In the genomic region with DNA sequence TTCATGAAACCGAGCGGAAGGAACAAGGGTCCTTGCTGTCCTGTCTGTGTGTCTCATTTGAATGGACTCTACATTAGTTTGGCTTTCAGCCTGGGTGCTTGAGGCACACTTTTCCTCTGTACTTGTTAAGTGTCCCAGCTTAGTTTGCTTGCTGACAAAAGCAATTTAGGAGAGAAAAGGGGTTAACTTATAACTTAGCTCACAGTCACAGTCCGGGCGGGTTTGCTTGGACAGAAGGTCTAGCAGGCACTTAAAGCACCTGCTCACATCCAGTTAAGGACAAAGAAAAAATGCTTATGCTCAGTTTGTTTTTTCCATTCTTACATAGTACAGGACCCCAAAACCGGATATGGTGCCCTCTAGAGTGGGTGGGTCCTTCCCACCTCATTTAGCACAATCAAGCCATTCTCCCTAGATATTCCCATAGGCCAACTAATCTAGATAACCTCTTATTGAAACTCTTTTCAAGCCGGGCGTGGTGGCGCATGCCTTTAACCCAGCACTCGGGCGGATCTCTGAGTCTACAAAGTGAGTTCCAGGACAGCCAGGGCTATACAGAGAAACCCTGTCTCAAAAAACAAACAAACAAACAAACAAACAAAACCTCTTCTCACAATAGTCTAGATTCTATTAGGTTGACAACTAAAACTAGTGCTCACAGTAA, we compare ENCODE assay signal across 11 mouse cellular contexts. TPM values are rescaled to one million over a fixed set of nuclear protein-coding genes. Genes with fewer than 3 reads are reported as not detected.
A peak's percentile ranks its signal among the peaks of the same experiment; 100 is the strongest.
DNase-seq lines count a peak whose midpoint lies in the region; ATAC-seq and TF ChIP-seq lines count a peak whose summit lies in the region.
"Had no signal": no experiment of that assay in that cellular context is flagged by ENCODE, and none has a peak within 500 bp of the region (broad histone marks: within the 10 kb centered on the region; RNA-seq: fewer than 3 reads in every experiment).

No protein-coding gene starts in this region.

- H3K4me3 ChIP-seq in forebrain, embryonic 13.5 days, result no peak overlapping the region
- H3K4me3 ChIP-seq in forebrain, embryonic 15.5 days, result no peak overlapping the region
- H3K4me3 ChIP-seq in intestine, embryonic 14.5 days (ENCODE audit: low read depth, low read length), result no peak overlapping the region
- H3K4me3 ChIP-seq in intestine, postnatal 0 days (ENCODE audit: low read depth, low read length), result no peak overlapping the region
- H3K4me3 ChIP-seq in embryonic facial prominence, embryonic 14.5 days (ENCODE audit: low read depth, low read length), result no peak overlapping the region
- no peak overlapping the region for H3K4me3 ChIP-seq in kidney, postnatal 0 days (replicated peaks; ENCODE audit: low read depth, low read length)
- H3K4me3 ChIP-seq: left cerebral cortex, adult 2 months had no signal

- H3K9ac ChIP-seq in forebrain, embryonic 13.5 days, result no peak overlapping the region
- no peak overlapping the region for H3K9ac ChIP-seq in forebrain, embryonic 15.5 days (replicated peaks)
- H3K9ac ChIP-seq in intestine, embryonic 14.5 days (ENCODE audit: low read length), result no peak overlapping the region
- no peak overlapping the region for H3K9ac ChIP-seq in intestine, postnatal 0 days (ENCODE audit: low read depth, low read length)
- no peak overlapping the region for H3K9ac ChIP-seq in embryonic facial prominence, embryonic 14.5 days (ENCODE audit: low read depth, low read length)
- no peak overlapping the region for H3K9ac ChIP-seq in kidney, postnatal 0 days (ENCODE audit: low read depth, low read length)

- 54% methylated on average over 10 of the region's 10 CpGs for WGBS in forebrain, embryonic 13.5 days
- WGBS in forebrain, embryonic 15.5 days, result 40% methylated on average over 10 of the region's 10 CpGs
- 66% methylated on average over 10 of the region's 10 CpGs for WGBS in intestine, embryonic 14.5 days
- WGBS in intestine, postnatal 0 days, result 38% methylated on average over 10 of the region's 10 CpGs
- WGBS in embryonic facial prominence, embryonic 14.5 days, result 64% methylated on average over 10 of the region's 10 CpGs
- WGBS in kidney, postnatal 0 days, result 63% methylated on average over 10 of the region's 10 CpGs

- H3K27me3 ChIP-seq in forebrain, embryonic 13.5 days, result no peaks in the 10 kb centered on the region
- H3K27me3 ChIP-seq in forebrain, embryonic 15.5 days, result no peaks in the 10 kb centered on the region
- H3K27me3 ChIP-seq in intestine, embryonic 14.5 days (replicated peaks; ENCODE audit: control insufficient read depth, insufficient read depth, low read length), result no peaks in the 10 kb centered on the region
- no peaks in the 10 kb centered on the region for H3K27me3 ChIP-seq in intestine, postnatal 0 days (replicated peaks; ENCODE audit: control insufficient read depth, insufficient read depth, low read length)
- H3K27me3 ChIP-seq in embryonic facial prominence, embryonic 14.5 days (replicated peaks; ENCODE audit: control insufficient read depth, insufficient read depth, low read length), result no peaks in the 10 kb centered on the region
- no peaks in the 10 kb centered on the region for H3K27me3 ChIP-seq in kidney, postnatal 0 days (ENCODE audit: insufficient read depth, low read length)

- peak; percentile 53 for DNase-seq in intestine, embryonic 14.5 days (ENCODE audit: low spot score)
- DNase-seq in embryonic facial prominence, embryonic 14.5 days (ENCODE audit: low spot score), result no peak
- DNase-seq in kidney, postnatal 0 days (ENCODE audit: low spot score), result no peak
- no peak for DNase-seq in retina, embryonic 14.5 days (ENCODE audit: low spot score)
- DNase-seq in spleen, adult 18-20 months, result no peak
- DNase-seq: embryo, embryonic 11 days had no signal

- no peaks in the 10 kb centered on the region for H3K36me3 ChIP-seq in forebrain, embryonic 13.5 days (ENCODE audit: poor library complexity, severe bottlenecking)
- H3K36me3 ChIP-seq in forebrain, embryonic 15.5 days, result no peaks in the 10 kb centered on the region
- H3K36me3 ChIP-seq in intestine, embryonic 14.5 days (ENCODE audit: control insufficient read depth, insufficient read depth, low read length), result no peaks in the 10 kb centered on the region
- no peaks in the 10 kb centered on the region for H3K36me3 ChIP-seq in intestine, postnatal 0 days (ENCODE audit: control insufficient read depth, insufficient read depth)
- no peaks in the 10 kb centered on the region for H3K36me3 ChIP-seq in embryonic facial prominence, embryonic 14.5 days (ENCODE audit: control insufficient read depth, insufficient read depth, low read length)
- no peaks in the 10 kb centered on the region for H3K36me3 ChIP-seq in kidney, postnatal 0 days (ENCODE audit: insufficient read depth, low read length)

- peak; percentile 37; the same call in 1 of the 2 replicates for ATAC-seq in forebrain, embryonic 13.5 days
- ATAC-seq in forebrain, embryonic 15.5 days (replicated peaks), result no peak
- ATAC-seq in intestine, embryonic 14.5 days (replicated peaks; ENCODE audit: low FRiP score, low TSS enrichment, low read depth), result 0 out of 2 replicates have a peak, but pooled peaks have one; percentile 28
- no peak for ATAC-seq in intestine, postnatal 0 days
- 0 out of 2 replicates have a peak, but pooled peaks have one; percentile 12 for ATAC-seq in embryonic facial prominence, embryonic 14.5 days (ENCODE audit: low read depth)
- ATAC-seq in kidney, postnatal 0 days (replicated peaks; ENCODE audit: low FRiP score, low read depth), result peak; percentile 63

- H3K4me1 ChIP-seq in forebrain, embryonic 13.5 days, result peaks cover 24% of the 10 kb centered on the region
- H3K4me1 ChIP-seq in forebrain, embryonic 15.5 days, result peaks cover 18% of the 10 kb centered on the region
- peaks cover 24% of the 10 kb centered on the region for H3K4me1 ChIP-seq in intestine, embryonic 14.5 days (replicated peaks; ENCODE audit: control insufficient read depth, insufficient read depth, low read length)
- H3K4me1 ChIP-seq in intestine, postnatal 0 days (replicated peaks; ENCODE audit: control insufficient read depth, insufficient read depth, low read length), result peaks cover 13% of the 10 kb centered on the region; the same call in 1 of the 2 replicates
- peaks cover 25% of the 10 kb centered on the region for H3K4me1 ChIP-seq in embryonic facial prominence, embryonic 14.5 days (ENCODE audit: control insufficient read depth, insufficient read depth, low read length)
- H3K4me1 ChIP-seq in kidney, postnatal 0 days (replicated peaks; ENCODE audit: insufficient read depth, low read length), result peaks cover 12% of the 10 kb centered on the region

- H3K27ac ChIP-seq in forebrain, embryonic 13.5 days, result no peak overlapping the region
- H3K27ac ChIP-seq in forebrain, embryonic 15.5 days (replicated peaks), result no peak overlapping the region
- H3K27ac ChIP-seq in intestine, embryonic 14.5 days (ENCODE audit: low read depth), result peak overlapping the region; percentile 34; the same call in 1 of the 2 replicates
- H3K27ac ChIP-seq in intestine, postnatal 0 days (ENCODE audit: low read depth, low read length), result no peak overlapping the region; the same call in 1 of the 2 replicates
- peak overlapping the region; percentile 25; the same call in 1 of the 2 replicates for H3K27ac ChIP-seq in embryonic facial prominence, embryonic 14.5 days (replicated peaks; ENCODE audit: low read depth, low read length)
- peak overlapping the region; percentile 33 for H3K27ac ChIP-seq in kidney, postnatal 0 days
- H3K27ac ChIP-seq: left cerebral cortex, adult 2 months had no signal

- H3K9me3 ChIP-seq in forebrain, embryonic 13.5 days (replicated peaks), result peaks cover under 1% of the 10 kb centered on the region; the same call in 1 of the 2 replicates
- H3K9me3 ChIP-seq in forebrain, embryonic 15.5 days, result no peaks in the 10 kb centered on the region
- no peaks in the 10 kb centered on the region for H3K9me3 ChIP-seq in intestine, embryonic 14.5 days (ENCODE audit: control insufficient read depth, low read length)
- H3K9me3 ChIP-seq in intestine, postnatal 0 days (ENCODE audit: control insufficient read depth), result no peaks in the 10 kb centered on the region
- no peaks in the 10 kb centered on the region for H3K9me3 ChIP-seq in embryonic facial prominence, embryonic 14.5 days (ENCODE audit: control insufficient read depth, low read length)
- no peaks in the 10 kb centered on the region for H3K9me3 ChIP-seq in kidney, postnatal 0 days (replicated peaks; ENCODE audit: low read length)
- H3K9me3 ChIP-seq: G1E had no signal

- no peak for TF ChIP-seq CTCF in intestine, postnatal 0 days (IDR thresholded peaks at IDR 0.05; ENCODE audit: low read depth)
- no peak for TF ChIP-seq CTCF in kidney, postnatal 0 days (IDR thresholded peaks at IDR 0.05; ENCODE audit: low read depth)

- no peak overlapping the region for H3K4me2 ChIP-seq in forebrain, embryonic 13.5 days
- no peak overlapping the region for H3K4me2 ChIP-seq in forebrain, embryonic 15.5 days (replicated peaks)
- 0 out of 2 replicates have a peak overlapping the region, but pooled peaks have one; percentile 11 for H3K4me2 ChIP-seq in intestine, embryonic 14.5 days (ENCODE audit: low read length)
- no peak overlapping the region for H3K4me2 ChIP-seq in intestine, postnatal 0 days (replicated peaks; ENCODE audit: low read depth)
- no peak overlapping the region for H3K4me2 ChIP-seq in embryonic facial prominence, embryonic 14.5 days (ENCODE audit: low read depth, low read length)
- H3K4me2 ChIP-seq in kidney, postnatal 0 days (ENCODE audit: low read length), result no peak overlapping the region

RNA-seq across cellular contexts. Expression of a gene that starts 17.9 kb away (rescaled TPM):
- polyA plus RNA-seq in forebrain, embryonic 13.5 days (2015; fragmentation: Nextera tagmentation; extraction: Ambion mirVana), result 56.9 and 59.8 TPM in 2 replicates
- polyA plus RNA-seq in forebrain, embryonic 15.5 days (2015; fragmentation: Nextera tagmentation; extraction: Ambion mirVana), result 56.3 and 59.8 TPM in 2 replicates
- polyA plus RNA-seq in intestine, embryonic 14.5 days (2014; fragmentation: Nextera tagmentation; extraction: Ambion mirVana), result 57.8 and 58.1 TPM in 2 replicates
- polyA plus RNA-seq in intestine, postnatal 0 days (2015; fragmentation: Nextera tagmentation; extraction: Ambion mirVana), result 31.9 and 37.5 TPM in 2 replicates
- polyA plus RNA-seq in embryonic facial prominence, embryonic 14.5 days (2014; fragmentation: Nextera tagmentation; extraction: Ambion mirVana), result 59.9 and 65.2 TPM in 2 replicates
- polyA plus RNA-seq in kidney, postnatal 0 days (2015; fragmentation: Nextera tagmentation; extraction: Ambion mirVana), result 52.6 and 59.4 TPM in 2 replicates

Comparison
In these comparisons a context has a peak if more than half of its experiments do, and no peak if none do; other contexts are left out.
1. ATAC-seq: peak in forebrain, embryonic 13.5 days (single experiment), intestine, embryonic 14.5 days (single experiment), embryonic facial prominence, embryonic 14.5 days (single experiment) and kidney, postnatal 0 days (single experiment); none in forebrain, embryonic 15.5 days (single experiment) and intestine, postnatal 0 days (single experiment).
2. H3K27ac ChIP-seq: peak in intestine, embryonic 14.5 days (single experiment), embryonic facial prominence, embryonic 14.5 days (single experiment) and kidney, postnatal 0 days (single experiment); none in forebrain, embryonic 13.5 days (single experiment), forebrain, embryonic 15.5 days (single experiment) and intestine, postnatal 0 days (single experiment).